8 mouse cellular contexts compared by ENCODE assay signal in genomic region chr10:53863486-53864357, GRCm38 (mm10).
A peak's percentile ranks its signal among the peaks of the same experiment; 100 is the strongest.
DNase-seq lines count a peak whose midpoint lies in the region; ATAC-seq and TF ChIP-seq lines count a peak whose summit lies in the region.

No protein-coding gene starts in this region.

- peak; percentile 43; the same call in 1 of the 2 replicates for TF ChIP-seq CTCF in small intestine, adult 2 months (IDR thresholded peaks at IDR 0.05; ENCODE audit: extremely low read depth, insufficient read length, insufficient replicate concordance, low read depth, low read length)

- no peak overlapping the region for H3K9ac ChIP-seq in heart, embryonic 12.5 days
- no peak overlapping the region for H3K9ac ChIP-seq in intestine, embryonic 16.5 days (ENCODE audit: low read depth, low read length)
- no peak overlapping the region for H3K9ac ChIP-seq in midbrain, embryonic 11.5 days (ENCODE audit: low read length)

- H3K9me3 ChIP-seq in heart, embryonic 12.5 days (replicated peaks): no peaks in the 10 kb centered on the region
- H3K9me3 ChIP-seq in intestine, embryonic 16.5 days (ENCODE audit: control insufficient read depth, low read length): no peaks in the 10 kb centered on the region
- H3K9me3 ChIP-seq in midbrain, embryonic 11.5 days (ENCODE audit: control insufficient read depth, low read length): no peaks in the 10 kb centered on the region

- WGBS in heart, embryonic 12.5 days: 41% methylated on average over 7 of the region's 7 CpGs
- WGBS in intestine, embryonic 16.5 days: 45% methylated on average over 7 of the region's 7 CpGs
- 54% methylated on average over 7 of the region's 7 CpGs for WGBS in midbrain, embryonic 11.5 days
- WGBS in small intestine, adult 2 months: 38% methylated on average over 7 of the region's 7 CpGs

- H3K27me3 ChIP-seq in heart, embryonic 12.5 days (replicated peaks): no peaks in the 10 kb centered on the region
- no peaks in the 10 kb centered on the region for H3K27me3 ChIP-seq in intestine, embryonic 16.5 days (replicated peaks; ENCODE audit: control insufficient read depth, insufficient read depth, low read length)
- H3K27me3 ChIP-seq in midbrain, embryonic 11.5 days (ENCODE audit: control insufficient read depth, insufficient read depth, low read length): no peaks in the 10 kb centered on the region
- no peaks in the 10 kb centered on the region for H3K27me3 ChIP-seq in small intestine, adult 2 months (ENCODE audit: control insufficient read depth, insufficient read depth, low read length)

- TF ChIP-seq POLR2A in small intestine, adult 2 months (IDR thresholded peaks at IDR 0.05; ENCODE audit: low read depth, low read length): no peak

- intact Hi-C loops in left cerebral cortex, postnatal 25 days (cut with DNase I): loop anchor here (5.0 to 10.0 kb wide), 3 partner anchors 209 to 1901 kb away; no protein-coding TSS in a partner anchor

- H3K4me2 ChIP-seq in heart, embryonic 12.5 days: no peak overlapping the region
- no peak overlapping the region for H3K4me2 ChIP-seq in intestine, embryonic 16.5 days (ENCODE audit: low read depth, low read length)
- H3K4me2 ChIP-seq in midbrain, embryonic 11.5 days: no peak overlapping the region

- H3K27ac ChIP-seq in heart, embryonic 12.5 days (ENCODE audit: poor library complexity, severe bottlenecking): no peak overlapping the region
- H3K27ac ChIP-seq in intestine, embryonic 16.5 days (ENCODE audit: low read length): no peak overlapping the region
- no peak overlapping the region for H3K27ac ChIP-seq in midbrain, embryonic 11.5 days (ENCODE audit: low read depth, low read length)
- no peak overlapping the region for H3K27ac ChIP-seq in small intestine, adult 2 months (ENCODE audit: insufficient read depth, low read depth, low read length)

- H3K4me3 ChIP-seq in heart, embryonic 12.5 days: no peak overlapping the region
- H3K4me3 ChIP-seq in intestine, embryonic 16.5 days (ENCODE audit: low read length): no peak overlapping the region
- H3K4me3 ChIP-seq in midbrain, embryonic 11.5 days (ENCODE audit: low read depth, low read length): no peak overlapping the region
- H3K4me3 ChIP-seq in small intestine, adult 2 months (ENCODE audit: low read depth, low read length): no peak overlapping the region

- no peaks in the 10 kb centered on the region for H3K36me3 ChIP-seq in heart, embryonic 12.5 days
- no peaks in the 10 kb centered on the region for H3K36me3 ChIP-seq in intestine, embryonic 16.5 days (ENCODE audit: control insufficient read depth, insufficient read depth, low read length)
- no peaks in the 10 kb centered on the region for H3K36me3 ChIP-seq in midbrain, embryonic 11.5 days (ENCODE audit: control insufficient read depth, insufficient read depth, low read length)
- no peaks in the 10 kb centered on the region for H3K36me3 ChIP-seq in small intestine, adult 2 months (ENCODE audit: control insufficient read depth, insufficient read depth, low read length)

- H3K4me1 ChIP-seq in heart, embryonic 12.5 days (replicated peaks): no peaks in the 10 kb centered on the region
- no peaks in the 10 kb centered on the region for H3K4me1 ChIP-seq in intestine, embryonic 16.5 days (ENCODE audit: control insufficient read depth, insufficient read depth, low read length)
- H3K4me1 ChIP-seq in midbrain, embryonic 11.5 days (ENCODE audit: control insufficient read depth, insufficient read depth, low read length): no peaks in the 10 kb centered on the region
- no peaks in the 10 kb centered on the region for H3K4me1 ChIP-seq in small intestine, adult 2 months (ENCODE audit: control insufficient read depth, insufficient read depth, insufficient read length, low read length)

- DNase-seq in heart, adult 8-10 months (ENCODE audit: low spot score): peak; percentile 59
- peak; percentile 11 to 16 for DNase-seq in cerebellum, adult 18-20 months
- DNase-seq in left cerebral cortex, postnatal 25 days (ENCODE audit: low spot score in 2 of 2): peak; percentile 51 to 83
- peak; percentile 93 for DNase-seq in midbrain, embryonic 11.5 days (ENCODE audit: low spot score, missing footprints)

- ATAC-seq in heart, embryonic 12.5 days (ENCODE audit: insufficient number of reproducible peaks, low FRiP score): no peak; the same call in 1 of the 2 replicates
- ATAC-seq in frontal cortex, adult (ENCODE audit: low TSS enrichment): peak; percentile 99
- peak; percentile 71; the same call in 1 of the 2 replicates for ATAC-seq in intestine, embryonic 16.5 days
- peak; percentile 70 for ATAC-seq in midbrain, embryonic 11.5 days (ENCODE audit: low FRiP score)

Comparison
In these comparisons a context has a peak if more than half of its experiments do, and no peak if none do; other contexts are left out.
1. DNase-seq: peak in every context shown above with its lines; median percentile 93 in midbrain, embryonic 11.5 days; 67 in left cerebral cortex, postnatal 25 days; 59 in heart, adult 8-10 months; 14 in cerebellum, adult 18-20 months.